Mouse (Mus musculus) small intestine, adult 2 months (tissue): Measurements from ENCODE around the gene Smpdl3b.

Source experiments
- CTCF ChIP-seq: fragments of 200-500 bp; IDR thresholded peaks from 2 replicates; pipeline ENCODE4 v1.5.1; 2012; ENCODE audit warnings: low read depth, mild to moderate bottlenecking, control low read depth, inconsistent platforms, low read length, moderate library complexity, mixed read lengths; ENCODE audit not compliant: insufficient replicate concordance, insufficient read length; ENCODE audit errors: extremely low read depth
- POLR2A ChIP-seq: fragments of 200-500 bp; IDR thresholded peaks from 2 replicates; pipeline ENCODE4 v1.6.1; 2012; ENCODE audit warnings: low read depth, mild to moderate bottlenecking, control low read depth, inconsistent platforms, low read length, moderate library complexity

GRCm38 (mm10) chr4:132749258-132749982 lies 7.6 kb downstream of the Smpdl3b start:
- no peak for TF ChIP-seq CTCF
- no peak for TF ChIP-seq POLR2A
